Mouse (Mus musculus): ENCODE results near the gene Fbxo33. TPM values are rescaled to one million over a fixed set of nuclear protein-coding genes. Genes with fewer than 3 reads are reported as not detected.

Fbxo33 gene
- 16.9 and 20.2 TPM in 2 replicates for polyA plus RNA-seq (2011; ENCODE audit: insufficient read depth, insufficient read length, low read depth, missing spikeins)

GRCm38 (mm10) chr12:59219325-59220225 is at the start of gene Fbxo33:
Fbxo33 (minus strand) TSS chr12:59219725.
- TF ChIP-seq POLR2A (IDR thresholded peaks at IDR 0.05; ENCODE audit: insufficient read depth, low read length) (peak; percentile 34), CTCF (IDR thresholded peaks at IDR 0.05; ENCODE audit: low read depth, low read length) (peak; percentile 69), EP300 (IDR thresholded peaks at IDR 0.05; ENCODE audit: insufficient read depth, low read depth, low read length) (no peak)
- Histone ChIP-seq H3K4me3 (ENCODE audit: low read depth, low read length) (peak within 1 kb of the TSS; percentile 83), H3K27ac (ENCODE audit: insufficient read depth, low read length) (peak within 1 kb of the TSS; percentile 83)

GRCm38 (mm10) chr12:59265942-59266231 is 46.4 kb upstream of the Fbxo33 start:
- no peak for TF ChIP-seq POLR2A (IDR thresholded peaks at IDR 0.05; ENCODE audit: insufficient read depth, low read length)
- TF ChIP-seq EP300 (IDR thresholded peaks at IDR 0.05; ENCODE audit: insufficient read depth, low read depth, low read length), result no peak
- TF ChIP-seq CTCF (IDR thresholded peaks at IDR 0.05; ENCODE audit: low read depth, low read length), result no peak
- no peaks in the 10 kb centered on the region for H3K9me3 ChIP-seq (replicated peaks; ENCODE audit: control insufficient read depth, insufficient read depth, low read length, poor library complexity, severe bottlenecking)
- no peaks in the 10 kb centered on the region for H3K36me3 ChIP-seq (ENCODE audit: control insufficient read depth, insufficient read depth, low read length, poor library complexity, severe bottlenecking)
- no peak overlapping the region for H3K4me3 ChIP-seq (ENCODE audit: low read depth, low read length)
- H3K4me1 ChIP-seq (ENCODE audit: control insufficient read depth, insufficient read depth, low read length), result no peaks in the 10 kb centered on the region
- no peak overlapping the region for H3K27ac ChIP-seq (ENCODE audit: insufficient read depth, low read length)
- H3K9ac ChIP-seq (ENCODE audit: low read depth, poor library complexity, severe bottlenecking), result no peak overlapping the region
- H3K27me3 ChIP-seq (ENCODE audit: control insufficient read depth, insufficient read depth, low read length, poor library complexity, severe bottlenecking), result no peaks in the 10 kb centered on the region

More at GRCm38 (mm10) chr12:59219325-59220225, at the start of gene Fbxo33:
- H3K9ac ChIP-seq (ENCODE audit: low read depth, poor library complexity, severe bottlenecking), result peak within 1 kb of the TSS; percentile 60
- no peaks in the 10 kb centered on the region for H3K27me3 ChIP-seq (ENCODE audit: control insufficient read depth, insufficient read depth, low read length, poor library complexity, severe bottlenecking)
- H3K4me1 ChIP-seq (ENCODE audit: control insufficient read depth, insufficient read depth, low read length), result no peaks in the 10 kb centered on the region
- no peaks in the 10 kb centered on the region for H3K36me3 ChIP-seq (ENCODE audit: control insufficient read depth, insufficient read depth, low read length, poor library complexity, severe bottlenecking)
- H3K9me3 ChIP-seq (replicated peaks; ENCODE audit: control insufficient read depth, insufficient read depth, low read length, poor library complexity, severe bottlenecking), result no peaks in the 10 kb centered on the region

- TF ChIP-seq POLR2A (IDR thresholded peaks at IDR 0.05; ENCODE audit: insufficient read depth, low read length) (no peak), CTCF (IDR thresholded peaks at IDR 0.05; ENCODE audit: low read depth, low read length) (no peak), EP300 (IDR thresholded peaks at IDR 0.05; ENCODE audit: insufficient read depth, low read depth, low read length) (no peak)
- no peaks in the 10 kb centered on the region for H3K9me3 ChIP-seq (replicated peaks; ENCODE audit: control insufficient read depth, insufficient read depth, low read length, poor library complexity, severe bottlenecking)
- no peak overlapping the region for H3K27ac ChIP-seq (ENCODE audit: insufficient read depth, low read length)
- no peaks in the 10 kb centered on the region for H3K27me3 ChIP-seq (ENCODE audit: control insufficient read depth, insufficient read depth, low read length, poor library complexity, severe bottlenecking)
- H3K36me3 ChIP-seq (ENCODE audit: control insufficient read depth, insufficient read depth, low read length, poor library complexity, severe bottlenecking), result no peaks in the 10 kb centered on the region
- no peak overlapping the region for H3K9ac ChIP-seq (ENCODE audit: low read depth, poor library complexity, severe bottlenecking)
- no peak overlapping the region for H3K4me3 ChIP-seq (ENCODE audit: low read depth, low read length)
- no peaks in the 10 kb centered on the region for H3K4me1 ChIP-seq (ENCODE audit: control insufficient read depth, insufficient read depth, low read length)
These were observed 45.8 kb upstream of the Fbxo33 start for GRCm38 (mm10) chr12:59265207-59265941.

- no peaks in the 10 kb centered on the region for H3K36me3 ChIP-seq (ENCODE audit: control insufficient read depth, insufficient read depth, low read length, poor library complexity, severe bottlenecking)
- H3K4me3 ChIP-seq (ENCODE audit: low read depth, low read length), result no peak overlapping the region
- TF ChIP-seq CTCF (IDR thresholded peaks at IDR 0.05; ENCODE audit: low read depth, low read length), result no peak
- no peak for TF ChIP-seq POLR2A (IDR thresholded peaks at IDR 0.05; ENCODE audit: insufficient read depth, low read length)
- TF ChIP-seq EP300 (IDR thresholded peaks at IDR 0.05; ENCODE audit: insufficient read depth, low read depth, low read length), result no peak
- no peak overlapping the region for H3K9ac ChIP-seq (ENCODE audit: low read depth, poor library complexity, severe bottlenecking)
- no peaks in the 10 kb centered on the region for H3K27me3 ChIP-seq (ENCODE audit: control insufficient read depth, insufficient read depth, low read length, poor library complexity, severe bottlenecking)
- H3K9me3 ChIP-seq (replicated peaks; ENCODE audit: control insufficient read depth, insufficient read depth, low read length, poor library complexity, severe bottlenecking), result no peaks in the 10 kb centered on the region
- H3K4me1 ChIP-seq (ENCODE audit: control insufficient read depth, insufficient read depth, low read length), result no peaks in the 10 kb centered on the region
- no peak overlapping the region for H3K27ac ChIP-seq (ENCODE audit: insufficient read depth, low read length)
These were observed 43.3 kb upstream of the Fbxo33 start for GRCm38 (mm10) chr12:59262841-59263240.

GRCm38 (mm10) chr12:59260798-59261197 is 41.3 kb upstream of the Fbxo33 start:
- H3K27me3 ChIP-seq (ENCODE audit: control insufficient read depth, insufficient read depth, low read length, poor library complexity, severe bottlenecking), result no peaks in the 10 kb centered on the region
- H3K36me3 ChIP-seq (ENCODE audit: control insufficient read depth, insufficient read depth, low read length, poor library complexity, severe bottlenecking), result no peaks in the 10 kb centered on the region
- no peaks in the 10 kb centered on the region for H3K9me3 ChIP-seq (replicated peaks; ENCODE audit: control insufficient read depth, insufficient read depth, low read length, poor library complexity, severe bottlenecking)
- TF ChIP-seq CTCF (IDR thresholded peaks at IDR 0.05; ENCODE audit: low read depth, low read length), result no peak
- no peak for TF ChIP-seq POLR2A (IDR thresholded peaks at IDR 0.05; ENCODE audit: insufficient read depth, low read length)
- no peak for TF ChIP-seq EP300 (IDR thresholded peaks at IDR 0.05; ENCODE audit: insufficient read depth, low read depth, low read length)
- H3K27ac ChIP-seq (ENCODE audit: insufficient read depth, low read length), result no peak overlapping the region
- no peaks in the 10 kb centered on the region for H3K4me1 ChIP-seq (ENCODE audit: control insufficient read depth, insufficient read depth, low read length)
- no peak overlapping the region for H3K4me3 ChIP-seq (ENCODE audit: low read depth, low read length)
- no peak overlapping the region for H3K9ac ChIP-seq (ENCODE audit: low read depth, poor library complexity, severe bottlenecking)

Data from ES-Bruce4 (cell line).